Mouse (Mus musculus): ENCODE measurements around the gene Kif1c. TPM values are rescaled to one million over a fixed set of nuclear protein-coding genes. Genes with fewer than 3 reads are reported as not detected.

Kif1c gene
- polyA plus RNA-seq, 1 experiment, result 94.9 TPM

GRCm38 (mm10) chr11:70666687-70667086 is 33.7 kb upstream of the Kif1c start:
- DNase-seq, result no peak
- no peak for TF ChIP-seq POLR2A (IDR thresholded peaks at IDR 0.05; ENCODE audit: low read depth, low read length)
- TF ChIP-seq CTCF (conservative IDR thresholded peaks at IDR 0.05; ENCODE audit: insufficient read depth, insufficient read length, low read depth, low read length), result no peak
- Histone ChIP-seq H3K27ac (ENCODE audit: insufficient read depth, low read depth, low read length) (no peak overlapping the region), H3K4me3 (ENCODE audit: insufficient read depth, low read depth, low read length) (no peak overlapping the region), H3K27me3 (replicated peaks; ENCODE audit: control insufficient read depth, insufficient read depth, low read length) (no peaks in the 10 kb centered on the region), H3K36me3 (ENCODE audit: control insufficient read depth, insufficient read depth, low read length) (peaks cover 7% of the 10 kb centered on the region; the same call in 1 of the 2 replicates), H3K4me1 (ENCODE audit: control insufficient read depth, insufficient read depth, low read length) (peaks cover 5% of the 10 kb centered on the region; the same call in 1 of the 2 replicates)
- 92% methylated on average over 8 of the region's 8 CpGs for WGBS

DNA sequence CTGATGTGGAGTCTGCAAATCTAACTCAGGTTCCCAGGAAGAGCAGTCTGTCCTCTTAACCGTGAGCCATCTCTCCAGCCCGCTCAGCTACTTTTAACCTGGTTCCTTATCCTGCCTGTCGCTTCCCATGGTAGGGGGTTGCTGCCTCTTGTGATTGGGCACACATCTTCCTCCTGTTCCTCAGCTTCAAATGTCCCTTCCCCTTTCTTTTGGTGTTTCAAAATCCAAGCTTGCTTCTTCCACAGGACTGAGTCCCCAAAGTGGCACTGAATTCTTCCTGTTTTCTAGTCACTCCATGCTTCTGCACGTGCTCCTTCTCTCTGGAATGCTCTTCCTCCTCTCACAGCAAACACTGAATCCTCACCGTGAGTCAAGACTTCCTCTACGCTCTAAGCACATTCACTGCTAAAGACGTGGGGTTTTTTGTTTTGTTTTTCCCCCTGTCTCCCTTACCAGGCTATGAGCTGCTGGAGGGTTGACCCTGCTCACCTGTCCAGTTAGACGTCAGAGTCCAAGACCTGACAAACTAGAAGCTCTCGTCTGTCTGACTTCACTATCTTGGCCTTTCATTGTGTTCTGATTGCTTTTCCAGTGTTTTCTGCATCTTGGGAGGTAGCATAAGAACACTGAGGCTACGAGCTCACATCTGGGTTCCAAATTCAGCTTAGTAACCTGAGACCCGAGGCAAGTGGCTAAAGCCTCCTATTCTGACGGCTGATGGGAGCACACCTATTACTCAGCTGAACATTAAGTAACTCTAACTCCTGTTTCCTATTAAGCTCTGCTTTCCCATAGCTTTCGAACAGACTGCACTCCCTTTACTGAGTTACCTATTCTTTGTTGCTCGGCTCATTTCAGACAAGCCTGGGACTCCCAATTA is 32.8 kb upstream of the Kif1c start:
- TF ChIP-seq CTCF (conservative IDR thresholded peaks at IDR 0.05; ENCODE audit: insufficient read depth, insufficient read length, low read depth, low read length), result no peak
- no peak for TF ChIP-seq POLR2A (IDR thresholded peaks at IDR 0.05; ENCODE audit: low read depth, low read length)
- no peak for DNase-seq
- Histone ChIP-seq H3K27ac (ENCODE audit: insufficient read depth, low read depth, low read length) (peak overlapping the region; percentile 46), H3K36me3 (ENCODE audit: control insufficient read depth, insufficient read depth, low read length) (peaks cover 7% of the 10 kb centered on the region; the same call in 1 of the 2 replicates), H3K4me1 (ENCODE audit: control insufficient read depth, insufficient read depth, low read length) (peaks cover 8% of the 10 kb centered on the region; the same call in 1 of the 2 replicates), H3K27me3 (replicated peaks; ENCODE audit: control insufficient read depth, insufficient read depth, low read length) (no peaks in the 10 kb centered on the region), H3K4me3 (ENCODE audit: insufficient read depth, low read depth, low read length) (0 out of 2 replicates have a peak overlapping the region, but pooled peaks have one; percentile 4)
- 43% methylated on average over 14 of the region's 14 CpGs for WGBS

DNA sequence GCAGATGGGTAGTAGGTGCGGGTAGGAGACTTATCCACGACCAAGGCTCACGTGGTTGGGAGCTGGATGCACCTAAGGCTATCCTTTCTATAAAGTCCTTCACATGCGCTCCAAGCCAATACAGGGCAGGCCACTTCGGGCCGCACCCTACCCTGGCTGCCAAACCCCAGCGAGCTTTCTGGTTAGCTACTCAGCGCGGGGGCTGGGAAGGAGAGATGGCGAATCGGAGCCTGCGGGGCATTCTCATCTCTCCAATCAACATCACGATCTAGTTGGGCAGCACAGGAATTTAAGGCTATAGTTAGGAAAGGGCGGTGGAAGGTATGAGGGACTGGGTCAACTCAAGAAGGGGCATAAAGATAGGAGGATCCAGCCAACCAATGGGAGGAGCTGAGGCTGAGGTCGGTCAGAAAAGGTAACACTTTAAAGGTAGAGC is 32.0 kb upstream of the Kif1c start:
- Histone ChIP-seq H3K27me3 (replicated peaks; ENCODE audit: control insufficient read depth, insufficient read depth, low read length) (no peaks in the 10 kb centered on the region), H3K4me1 (ENCODE audit: control insufficient read depth, insufficient read depth, low read length) (peaks cover 8% of the 10 kb centered on the region; the same call in 1 of the 2 replicates), H3K27ac (ENCODE audit: insufficient read depth, low read depth, low read length) (peak overlapping the region; percentile 28; the same call in 1 of the 2 replicates), H3K4me3 (ENCODE audit: insufficient read depth, low read depth, low read length) (peak overlapping the region; percentile 46), H3K36me3 (ENCODE audit: control insufficient read depth, insufficient read depth, low read length) (peaks cover 7% of the 10 kb centered on the region; the same call in 1 of the 2 replicates)
- WGBS, result under 1% methylated on average over 15 of the region's 15 CpGs
- no peak for DNase-seq
- TF ChIP-seq CTCF (conservative IDR thresholded peaks at IDR 0.05; ENCODE audit: insufficient read depth, insufficient read length, low read depth, low read length) (no peak), POLR2A (IDR thresholded peaks at IDR 0.05; ENCODE audit: low read depth, low read length) (no peak)

- Histone ChIP-seq H3K4me1 (ENCODE audit: control insufficient read depth, insufficient read depth, low read length) (peaks cover 8% of the 10 kb centered on the region; the same call in 1 of the 2 replicates), H3K27ac (ENCODE audit: insufficient read depth, low read depth, low read length) (peak within 1 kb of the TSS; percentile 94), H3K36me3 (ENCODE audit: control insufficient read depth, insufficient read depth, low read length) (peaks cover 7% of the 10 kb centered on the region), H3K4me3 (ENCODE audit: insufficient read depth, low read depth, low read length) (peak within 1 kb of the TSS; percentile 69), H3K27me3 (replicated peaks; ENCODE audit: control insufficient read depth, insufficient read depth, low read length) (no peaks in the 10 kb centered on the region)
- WGBS, result under 1% methylated on average over 44 of the region's 44 CpGs
- TF ChIP-seq CTCF (conservative IDR thresholded peaks at IDR 0.05; ENCODE audit: insufficient read depth, insufficient read length, low read depth, low read length) (no peak), POLR2A (IDR thresholded peaks at IDR 0.05; ENCODE audit: low read depth, low read length) (peak; percentile 58)
- DNase-seq, result peak; percentile 100
These were observed 31.4 kb upstream of the Kif1c start, which contains the start of gene Spag7 for GRCm38 (mm10) chr11:70668771-70669505. Gene Spag7 (minus strand): TSS chr11:70669416.

DNA sequence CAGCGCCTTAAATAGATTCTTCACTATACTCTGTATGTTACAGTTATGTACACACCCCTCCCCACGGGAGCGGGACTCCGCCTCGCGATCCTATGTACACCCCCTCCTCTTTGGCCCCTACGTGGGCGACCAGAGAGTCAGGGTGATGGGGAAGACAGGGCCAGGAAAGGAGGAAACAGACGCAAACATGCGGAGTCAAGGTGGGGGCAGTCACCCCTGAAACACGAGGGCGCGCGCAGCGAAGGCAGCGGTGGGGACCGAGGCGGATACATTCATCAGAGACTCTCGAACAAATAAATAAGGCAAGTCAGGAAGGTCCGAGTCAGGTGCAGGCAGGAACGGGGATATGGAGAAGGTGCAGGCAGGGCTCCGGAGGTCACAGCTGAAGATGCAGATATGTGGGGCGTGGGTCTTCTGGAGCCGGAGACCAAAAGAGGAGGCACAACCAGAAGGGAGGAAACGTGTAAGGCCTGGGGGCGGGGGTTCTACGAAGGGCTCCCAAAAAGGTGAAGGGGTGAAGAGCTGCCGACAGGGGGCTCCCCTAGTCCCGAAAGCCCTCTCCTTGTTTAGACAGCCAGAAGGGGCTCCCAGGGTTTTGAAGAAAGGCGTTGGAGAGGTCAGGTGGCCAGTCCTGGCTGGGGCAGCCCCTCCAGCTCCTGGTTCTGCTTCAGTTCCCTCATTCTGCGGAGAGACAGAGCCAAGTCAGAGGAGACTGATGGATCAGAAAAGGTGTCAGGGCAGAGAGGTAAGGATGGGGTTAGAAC is 30.6 kb upstream of the Kif1c start:
- DNase-seq, result peak; percentile 75
- Histone ChIP-seq H3K4me3 (ENCODE audit: insufficient read depth, low read depth, low read length) (peak overlapping the region; percentile 69), H3K27me3 (replicated peaks; ENCODE audit: control insufficient read depth, insufficient read depth, low read length) (no peaks in the 10 kb centered on the region), H3K27ac (ENCODE audit: insufficient read depth, low read depth, low read length) (peak overlapping the region; percentile 81), H3K4me1 (ENCODE audit: control insufficient read depth, insufficient read depth, low read length) (peaks cover 8% of the 10 kb centered on the region; the same call in 1 of the 2 replicates), H3K36me3 (ENCODE audit: control insufficient read depth, insufficient read depth, low read length) (no peaks in the 10 kb centered on the region; the same call in 1 of the 2 replicates)
- 2% methylated on average over 31 of the region's 31 CpGs for WGBS
- TF ChIP-seq CTCF (conservative IDR thresholded peaks at IDR 0.05; ENCODE audit: insufficient read depth, insufficient read length, low read depth, low read length), result peak; percentile 43
- TF ChIP-seq POLR2A (IDR thresholded peaks at IDR 0.05; ENCODE audit: low read depth, low read length), result peak; percentile 8

DNA sequence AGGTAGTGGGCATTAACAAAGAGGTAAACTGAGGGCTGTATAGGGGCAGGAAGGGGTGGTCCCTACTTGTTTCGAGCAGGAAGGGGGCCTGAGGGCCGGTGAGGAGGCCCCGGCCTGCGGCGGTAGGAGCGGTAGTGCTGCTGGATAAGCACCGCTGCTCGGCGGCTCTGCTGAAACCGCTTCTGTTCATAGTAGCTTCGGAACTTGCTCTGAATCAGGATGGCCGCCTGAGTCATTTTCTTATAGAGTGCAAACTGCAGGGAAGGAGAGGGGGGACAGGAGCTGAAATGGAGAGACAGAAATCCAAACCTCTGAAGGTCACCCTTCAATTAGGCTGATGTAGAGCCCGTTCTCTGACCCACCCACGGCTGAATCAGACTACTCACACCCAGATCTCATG is 29.9 kb upstream of the Kif1c start:
- no peak for TF ChIP-seq POLR2A (IDR thresholded peaks at IDR 0.05; ENCODE audit: low read depth, low read length)
- no peak for TF ChIP-seq CTCF (conservative IDR thresholded peaks at IDR 0.05; ENCODE audit: insufficient read depth, insufficient read length, low read depth, low read length)
- H3K27ac ChIP-seq (ENCODE audit: insufficient read depth, low read depth, low read length), result peak overlapping the region; percentile 81
- H3K4me3 ChIP-seq (ENCODE audit: insufficient read depth, low read depth, low read length), result peak overlapping the region; percentile 69
- WGBS, result 31% methylated on average over 14 of the region's 14 CpGs
- no peaks in the 10 kb centered on the region for H3K27me3 ChIP-seq (replicated peaks; ENCODE audit: control insufficient read depth, insufficient read depth, low read length)
- H3K36me3 ChIP-seq (ENCODE audit: control insufficient read depth, insufficient read depth, low read length), result no peaks in the 10 kb centered on the region; the same call in 1 of the 2 replicates
- DNase-seq, result no peak
- peaks cover 8% of the 10 kb centered on the region; the same call in 1 of the 2 replicates for H3K4me1 ChIP-seq (ENCODE audit: control insufficient read depth, insufficient read depth, low read length)

All from kidney, adult 2 months (tissue).